Comparison of ENCODE assay signal across 8 mouse cellular contexts in the genomic region with DNA sequence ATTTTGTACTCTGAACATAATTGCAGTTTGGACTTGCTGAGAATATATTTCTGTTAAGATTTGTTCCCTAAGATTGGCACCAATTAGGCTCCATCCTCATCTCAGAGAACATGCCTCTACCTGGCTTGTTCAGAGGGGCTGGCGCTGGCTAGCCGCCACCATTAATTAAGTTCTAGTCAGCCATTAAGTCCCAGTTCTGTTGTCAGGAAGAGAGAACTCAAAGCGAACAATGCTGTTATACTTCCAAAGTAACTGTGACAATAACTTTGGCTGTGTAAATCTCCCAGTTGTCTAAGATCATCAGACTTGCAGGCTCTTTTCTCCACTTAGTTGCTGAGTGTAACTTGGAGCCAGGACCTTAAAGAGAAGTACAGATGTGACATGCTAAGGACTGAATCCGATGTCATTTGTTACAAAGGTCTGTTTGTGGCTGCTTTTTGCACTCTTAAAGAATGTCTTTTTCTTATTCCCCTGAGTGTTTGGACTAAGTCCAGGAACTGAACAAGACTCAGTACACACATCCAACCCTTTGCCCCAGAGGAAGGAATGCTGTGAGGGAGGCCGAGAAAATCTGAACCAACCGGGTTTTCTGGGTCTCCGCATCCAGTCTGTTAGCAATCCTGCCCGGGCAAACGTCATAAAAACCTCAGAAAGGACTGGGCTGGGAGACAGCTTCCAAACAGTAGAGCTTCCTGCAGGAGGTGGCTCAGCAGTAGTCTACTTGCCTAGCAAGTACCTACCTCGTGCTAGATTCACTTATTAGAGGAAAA. TPM values are rescaled to one million over a fixed set of nuclear protein-coding genes. Genes with fewer than 3 reads are reported as not detected.
A peak's percentile ranks its signal among the peaks of the same experiment; 100 is the strongest.
DNase-seq lines count a peak whose midpoint lies in the region; ATAC-seq and TF ChIP-seq lines count a peak whose summit lies in the region.

No protein-coding gene starts in this region.

- H3K4me1 ChIP-seq in spleen, adult 2 months (ENCODE audit: control insufficient read depth, insufficient read depth, insufficient read length), result peaks cover 11% of the 10 kb centered on the region; the same call in 1 of the 2 replicates
- peaks cover 11% of the 10 kb centered on the region for H3K4me1 ChIP-seq in forebrain, embryonic 16.5 days (replicated peaks; ENCODE audit: control insufficient read depth, insufficient read depth, low read length)
- peaks cover 22% of the 10 kb centered on the region; the same call in 1 of the 2 replicates for H3K4me1 ChIP-seq in intestine, postnatal 0 days (replicated peaks; ENCODE audit: control insufficient read depth, insufficient read depth, low read length)
- H3K4me1 ChIP-seq in lung, embryonic 16.5 days (replicated peaks; ENCODE audit: control insufficient read depth, insufficient read depth, low read length), result peaks cover 32% of the 10 kb centered on the region

- DNase-seq in spleen, adult 2 months (ENCODE audit: low read depth in 1 of 2, low spot score in 2 of 2), result no peak
- DNase-seq in spleen, postnatal 4 days (ENCODE audit: low spot score in 2 of 2), result no peak
- no peak for DNase-seq in right cerebral cortex, adult 18-20 months
- DNase-seq in layer of hippocampus, adult 18-20 months (ENCODE audit: low spot score in 2 of 2), result no peak
- no peak for DNase-seq in adrenal gland, postnatal 10 days

- H3K4me3 ChIP-seq in spleen, adult 2 months (ENCODE audit: extremely low read depth, insufficient read depth, insufficient read length), result no peak overlapping the region
- no peak overlapping the region for H3K4me3 ChIP-seq in forebrain, embryonic 16.5 days (replicated peaks; ENCODE audit: low read length)
- 0 out of 2 replicates have a peak overlapping the region, but pooled peaks have one; percentile 1 for H3K4me3 ChIP-seq in intestine, postnatal 0 days (ENCODE audit: low read depth, low read length)
- H3K4me3 ChIP-seq in lung, embryonic 16.5 days (ENCODE audit: low read length), result no peak overlapping the region

- no peak for TF ChIP-seq CTCF in spleen, adult 2 months (IDR thresholded peaks at IDR 0.05; ENCODE audit: extremely low read depth, insufficient read depth, insufficient read length, insufficient replicate concordance)
- peak; percentile 48 for TF ChIP-seq CTCF in intestine, postnatal 0 days (IDR thresholded peaks at IDR 0.05; ENCODE audit: low read depth)

- 59% methylated on average over 10 of the region's 10 CpGs for WGBS in spleen, adult 2 months
- WGBS in forebrain, embryonic 16.5 days, result 14% methylated on average over 10 of the region's 10 CpGs
- 7% methylated on average over 10 of the region's 10 CpGs for WGBS in intestine, postnatal 0 days
- WGBS in lung, embryonic 16.5 days, result 13% methylated on average over 10 of the region's 10 CpGs

- H3K9me3 ChIP-seq in forebrain, embryonic 16.5 days (ENCODE audit: control insufficient read depth, low read length), result no peaks in the 10 kb centered on the region
- H3K9me3 ChIP-seq in intestine, postnatal 0 days (ENCODE audit: control insufficient read depth), result no peaks in the 10 kb centered on the region
- no peaks in the 10 kb centered on the region for H3K9me3 ChIP-seq in lung, embryonic 16.5 days (ENCODE audit: control insufficient read depth, low read length)

- no peak overlapping the region for H3K4me2 ChIP-seq in forebrain, embryonic 16.5 days (ENCODE audit: low read length)
- peak overlapping the region; percentile 51 for H3K4me2 ChIP-seq in intestine, postnatal 0 days (replicated peaks; ENCODE audit: low read depth)
- H3K4me2 ChIP-seq in lung, embryonic 16.5 days (ENCODE audit: low read depth, low read length), result peak overlapping the region; percentile 38

- H3K9ac ChIP-seq in forebrain, embryonic 16.5 days (replicated peaks; ENCODE audit: low read depth, low read length), result 0 out of 2 replicates have a peak overlapping the region, but pooled peaks have one; percentile 13
- H3K9ac ChIP-seq in intestine, postnatal 0 days (ENCODE audit: low read depth, low read length), result 0 out of 2 replicates have a peak overlapping the region, but pooled peaks have one; percentile 22
- peak overlapping the region; percentile 38 for H3K9ac ChIP-seq in lung, embryonic 16.5 days (ENCODE audit: low read length)

- no peak for TF ChIP-seq POLR2A in spleen, adult 2 months (IDR thresholded peaks at IDR 0.05; ENCODE audit: low read depth, low read length)

- H3K27ac ChIP-seq in spleen, adult 2 months (ENCODE audit: insufficient read depth, low read length), result peak overlapping the region; percentile 48
- peak overlapping the region; percentile 66 for H3K27ac ChIP-seq in forebrain, embryonic 16.5 days (ENCODE audit: low read length)
- peak overlapping the region; percentile 93 for H3K27ac ChIP-seq in intestine, postnatal 0 days (ENCODE audit: low read depth, low read length)
- peak overlapping the region; percentile 98 for H3K27ac ChIP-seq in lung, embryonic 16.5 days (ENCODE audit: low read length)

- peak; percentile 18; the same call in 1 of the 2 replicates for ATAC-seq in forebrain, embryonic 16.5 days
- peak; percentile 66 for ATAC-seq in intestine, postnatal 0 days
- peak; percentile 85 for ATAC-seq in lung, embryonic 16.5 days (ENCODE audit: low read depth)

- no peaks in the 10 kb centered on the region for H3K27me3 ChIP-seq in spleen, adult 2 months (ENCODE audit: control insufficient read depth, insufficient read depth, low read length)
- H3K27me3 ChIP-seq in forebrain, embryonic 16.5 days (replicated peaks; ENCODE audit: control insufficient read depth, insufficient read depth, low read length), result no peaks in the 10 kb centered on the region
- H3K27me3 ChIP-seq in intestine, postnatal 0 days (replicated peaks; ENCODE audit: control insufficient read depth, insufficient read depth, low read length), result no peaks in the 10 kb centered on the region
- no peaks in the 10 kb centered on the region for H3K27me3 ChIP-seq in lung, embryonic 16.5 days (ENCODE audit: control insufficient read depth, insufficient read depth, low read depth, low read length)

- H3K36me3 ChIP-seq in spleen, adult 2 months (ENCODE audit: control insufficient read depth, insufficient read depth, low read length), result peaks cover 8% of the 10 kb centered on the region
- no peaks in the 10 kb centered on the region for H3K36me3 ChIP-seq in forebrain, embryonic 16.5 days (ENCODE audit: control insufficient read depth, insufficient read depth)
- no peaks in the 10 kb centered on the region for H3K36me3 ChIP-seq in intestine, postnatal 0 days (ENCODE audit: control insufficient read depth, insufficient read depth)
- H3K36me3 ChIP-seq in lung, embryonic 16.5 days (ENCODE audit: control insufficient read depth, insufficient read depth, low read length), result no peaks in the 10 kb centered on the region

RNA-seq across cellular contexts. Expression of gene Hnrnpl, which starts 6.3 kb away (rescaled TPM):
- polyA plus RNA-seq in spleen, adult 2 months (2012; rRNA removed), result 189 and 209 TPM in 2 replicates
- 185 and 203 TPM in 2 replicates for polyA plus RNA-seq in forebrain, embryonic 16.5 days (2015; fragmentation: Nextera tagmentation; extraction: Ambion mirVana)
- 144 and 152 TPM in 2 replicates for polyA plus RNA-seq in intestine, postnatal 0 days (2015; fragmentation: Nextera tagmentation; extraction: Ambion mirVana)
- 200 and 226 TPM in 2 replicates for polyA plus RNA-seq in lung, embryonic 16.5 days (2015; fragmentation: Nextera tagmentation; extraction: Ambion mirVana)
- 100 to 1,000 TPM; 407 to 414 TPM for total RNA-seq in layer of hippocampus, adult 18-20 months (2021)
- 100 to 1,000 TPM; 459 to 528 TPM for total RNA-seq in adrenal gland, postnatal 10 days (2021)

RNA-seq across cellular contexts. Expression of gene Rinl, which starts 13.3 kb away (rescaled TPM):
- polyA plus RNA-seq in spleen, adult 2 months (2012; rRNA removed), result 35.4 and 36.4 TPM in 2 replicates
- polyA plus RNA-seq in forebrain, embryonic 16.5 days (2015; fragmentation: Nextera tagmentation; extraction: Ambion mirVana), result 1.2 and 1.3 TPM in 2 replicates
- 1.6 and 2.2 TPM in 2 replicates for polyA plus RNA-seq in intestine, postnatal 0 days (2015; fragmentation: Nextera tagmentation; extraction: Ambion mirVana)
- 9.2 and 9.5 TPM in 2 replicates for polyA plus RNA-seq in lung, embryonic 16.5 days (2015; fragmentation: Nextera tagmentation; extraction: Ambion mirVana)
- 1 to 10 TPM; 2.4 to 3.0 TPM for total RNA-seq in layer of hippocampus, adult 18-20 months (2021)
- total RNA-seq in adrenal gland, postnatal 10 days (2021), result 1 to 10 TPM; 3.7 to 4.9 TPM

RNA-seq across cellular contexts. Expression of gene Ech1, which starts 22.9 kb away (rescaled TPM):
- 101 and 108 TPM in 2 replicates for polyA plus RNA-seq in spleen, adult 2 months (2012; rRNA removed)
- 87.1 and 97.7 TPM in 2 replicates for polyA plus RNA-seq in forebrain, embryonic 16.5 days (2015; fragmentation: Nextera tagmentation; extraction: Ambion mirVana)
- polyA plus RNA-seq in intestine, postnatal 0 days (2015; fragmentation: Nextera tagmentation; extraction: Ambion mirVana), result 402 and 426 TPM in 2 replicates
- 184 and 189 TPM in 2 replicates for polyA plus RNA-seq in lung, embryonic 16.5 days (2015; fragmentation: Nextera tagmentation; extraction: Ambion mirVana)
- 10 to 100 TPM; 63.1 to 71.0 TPM for total RNA-seq in layer of hippocampus, adult 18-20 months (2021)
- total RNA-seq in adrenal gland, postnatal 10 days (2021), result 1,000 to 10,000 TPM; 1,178 to 1,235 TPM

RNA-seq across cellular contexts. Expression of gene Lgals4, which starts 31.6 kb away (rescaled TPM):
- polyA plus RNA-seq in spleen, adult 2 months (2012; rRNA removed), result 11.6 and 13.3 TPM in 2 replicates
- 5.2 and 5.7 TPM in 2 replicates for polyA plus RNA-seq in forebrain, embryonic 16.5 days (2015; fragmentation: Nextera tagmentation; extraction: Ambion mirVana)
- polyA plus RNA-seq in intestine, postnatal 0 days (2015; fragmentation: Nextera tagmentation; extraction: Ambion mirVana), result 2,376 and 2,464 TPM in 2 replicates
- 12.5 and 14.2 TPM in 2 replicates for polyA plus RNA-seq in lung, embryonic 16.5 days (2015; fragmentation: Nextera tagmentation; extraction: Ambion mirVana)
- total RNA-seq in layer of hippocampus, adult 18-20 months (2021), result 1 to 10 TPM; 3.5 to 5.6 TPM
- total RNA-seq in adrenal gland, postnatal 10 days (2021), result 10 to 100 TPM; 25.9 to 55.7 TPM

RNA-seq across cellular contexts. Expression of gene Nfkbib, which starts 34.8 kb away (rescaled TPM):
- polyA plus RNA-seq in spleen, adult 2 months (2012; rRNA removed), result 51.1 and 67.9 TPM in 2 replicates
- polyA plus RNA-seq in forebrain, embryonic 16.5 days (2015; fragmentation: Nextera tagmentation; extraction: Ambion mirVana), result 58.8 and 62.1 TPM in 2 replicates
- 33.1 and 33.2 TPM in 2 replicates for polyA plus RNA-seq in intestine, postnatal 0 days (2015; fragmentation: Nextera tagmentation; extraction: Ambion mirVana)
- polyA plus RNA-seq in lung, embryonic 16.5 days (2015; fragmentation: Nextera tagmentation; extraction: Ambion mirVana), result 35.3 and 37.3 TPM in 2 replicates
- total RNA-seq in layer of hippocampus, adult 18-20 months (2021), result 10 to 100 TPM; 29.0 to 29.2 TPM
- total RNA-seq in adrenal gland, postnatal 10 days (2021), result 10 to 100 TPM; 25.1 to 25.3 TPM

Comparison
In these comparisons a context has a peak if more than half of its experiments do, and no peak if none do; other contexts are left out.
1. H3K27ac ChIP-seq: peak in every context shown above with its lines; median percentile 98 in lung, embryonic 16.5 days; 93 in intestine, postnatal 0 days; 66 in forebrain, embryonic 16.5 days; 48 in spleen, adult 2 months.
2. ATAC-seq: peak in every context shown above with its lines; median percentile 85 in lung, embryonic 16.5 days; 66 in intestine, postnatal 0 days; 18 in forebrain, embryonic 16.5 days.